Mouse (Mus musculus): Measurements from ENCODE around the gene Adcy4.

Adcy4 gene

DNA sequence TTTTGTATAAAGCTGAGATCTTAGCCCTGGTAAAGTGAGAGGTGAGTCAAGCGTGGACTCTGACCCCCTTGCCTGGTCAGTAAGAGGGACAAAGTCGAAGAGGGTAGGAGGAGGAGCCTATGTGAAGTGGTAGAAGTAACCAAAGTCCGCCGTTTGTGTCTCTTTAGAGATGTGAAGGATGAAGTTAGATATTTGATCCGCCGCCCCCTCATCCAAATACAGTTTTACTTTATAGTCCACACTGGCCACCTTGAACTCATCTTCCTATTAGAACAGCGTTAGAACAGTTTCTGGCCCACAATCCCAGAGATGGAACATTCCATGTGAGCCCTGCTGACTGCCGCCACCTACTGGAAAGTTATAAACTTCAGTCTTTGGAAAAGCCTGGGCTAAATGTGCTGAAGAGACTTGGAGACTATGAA, 25.5 kb downstream of the Adcy4 start, which contains the start of gene Cideb:
Gene Cideb, minus strand, starts transcription at position 96 of the 422 bp plus-strand sequence.
- CTCF ChIA-PET: no interaction called here

DNA sequence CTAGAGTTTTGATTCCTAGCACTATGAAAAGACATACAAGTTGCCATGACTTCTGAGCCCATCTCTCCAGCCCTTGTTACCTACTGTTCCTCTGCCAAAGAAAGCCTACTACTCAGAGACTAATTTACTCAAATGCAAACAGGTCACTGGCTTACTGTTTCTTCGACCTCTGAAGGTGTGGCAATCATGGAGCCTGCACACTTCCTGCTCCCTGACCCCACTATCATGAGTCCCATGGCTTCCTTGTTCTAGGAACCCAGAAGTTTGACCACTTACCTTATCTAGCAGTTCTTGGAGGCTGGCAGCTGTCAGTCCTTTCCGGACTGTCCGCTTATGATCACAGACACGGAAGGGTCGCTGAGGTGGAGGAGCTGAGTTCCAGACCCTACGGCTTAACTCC, 26.3 kb downstream of the Adcy4 start:
- CTCF ChIA-PET: no interaction called here

DNA sequence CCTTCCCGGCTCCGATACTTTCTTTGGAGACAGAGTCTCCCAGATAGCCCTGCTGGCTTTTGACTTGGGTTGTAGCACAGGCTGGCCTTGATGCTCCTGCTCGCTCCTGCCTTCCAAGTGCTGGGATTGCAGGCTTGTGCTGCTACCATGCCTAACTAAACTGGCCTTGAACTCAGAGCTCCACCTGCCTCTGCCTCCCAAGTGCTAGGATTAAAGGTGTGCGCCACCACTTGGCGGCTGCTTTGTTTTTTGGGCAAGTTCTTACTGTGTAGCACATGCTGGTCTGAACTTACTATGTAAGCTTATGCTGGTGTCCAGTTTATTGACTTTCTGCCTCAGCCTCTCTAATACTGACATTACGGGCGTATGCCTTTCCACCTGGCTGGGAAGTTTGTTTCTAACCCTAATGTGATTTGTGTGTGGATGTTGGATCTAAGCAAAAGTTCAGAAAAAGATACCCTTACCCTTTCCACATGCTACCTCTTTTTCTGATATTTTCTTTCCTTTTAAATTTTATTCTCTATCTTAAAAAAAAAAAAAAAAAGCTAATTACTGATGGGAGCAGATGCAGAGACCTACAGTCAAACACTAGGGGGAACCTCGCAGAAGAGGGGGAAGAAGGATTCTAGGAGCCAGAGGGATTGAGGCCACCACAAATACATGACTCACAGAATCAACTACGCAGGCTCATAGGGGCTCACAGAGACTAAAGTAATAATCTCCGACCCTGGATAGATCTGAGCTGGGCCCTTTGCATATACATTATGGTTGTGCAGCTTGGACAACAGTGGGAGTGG, 36.6 kb downstream of the Adcy4 start:
- CTCF ChIA-PET: interaction anchor here (0.5 to 0.6 kb wide), 2 partner anchors 188 to 1234 kb away, joined by 3 to 4 read pairs; no protein-coding TSS in a partner anchor

DNA sequence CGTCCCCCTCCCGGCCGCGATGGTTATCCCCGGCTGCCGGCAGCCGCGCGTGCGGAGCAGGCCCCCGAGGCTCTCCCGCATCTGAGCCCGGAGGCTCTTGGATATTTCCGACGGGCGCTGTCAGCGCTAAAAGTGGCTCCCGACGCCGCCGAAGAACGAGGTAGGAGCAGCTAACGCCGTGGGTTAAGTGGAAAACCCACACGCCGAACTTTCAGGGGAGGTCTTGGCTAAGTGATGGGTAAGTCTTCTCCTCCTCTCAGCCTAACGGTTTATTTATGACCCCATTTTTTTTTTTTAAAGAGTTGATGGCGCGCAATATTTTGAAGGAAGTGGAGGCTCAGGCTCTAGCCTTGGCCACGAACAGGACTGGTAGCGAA, 38.0 kb downstream of the Adcy4 start:
- CTCF ChIA-PET: interaction anchor here (0.9 kb wide), 1 partner anchor 101 kb away, joined by 6 read pairs; no protein-coding TSS in a partner anchor

- CTCF ChIA-PET: interaction anchor here (0.6 to 0.9 kb wide), 2 partner anchors 101 to 111 kb away, joined by 3 to 6 read pairs; no protein-coding TSS in a partner anchor
Observed at GRCm38 (mm10) chr14:55745180-55745860, 38.6 kb downstream of the Adcy4 start, which contains the start of the genes Dhrs1 and Nop9. Gene Dhrs1, minus strand, starts transcription at chr14:55745690. Gene Nop9, plus strand, starts transcription at chr14:55745693.

DNA sequence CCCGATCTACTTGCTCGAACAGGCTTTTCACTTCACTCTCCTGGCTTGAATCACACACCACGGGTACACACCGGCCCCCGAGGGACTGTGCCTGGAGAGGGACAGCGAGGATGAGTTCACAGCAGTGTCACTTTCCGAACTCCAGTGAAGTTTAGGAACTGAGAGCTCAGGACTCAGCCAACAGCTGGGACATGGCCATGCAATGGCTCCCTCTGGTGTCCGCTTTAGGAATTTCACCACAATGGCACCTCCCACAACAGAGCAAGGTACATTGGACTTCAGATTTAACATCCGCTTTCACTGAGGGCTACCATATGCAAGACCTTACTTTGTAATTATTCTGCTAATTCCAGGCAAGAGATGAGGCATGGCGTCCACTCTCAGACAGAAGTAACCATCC, 40.2 kb downstream of the Adcy4 start:
- CTCF ChIA-PET: interaction anchor here (0.6 to 1.0 kb wide), 3 partner anchors 20 to 58 kb away, joined by 3 to 14 read pairs (median 4); no protein-coding TSS in a partner anchor

DNA sequence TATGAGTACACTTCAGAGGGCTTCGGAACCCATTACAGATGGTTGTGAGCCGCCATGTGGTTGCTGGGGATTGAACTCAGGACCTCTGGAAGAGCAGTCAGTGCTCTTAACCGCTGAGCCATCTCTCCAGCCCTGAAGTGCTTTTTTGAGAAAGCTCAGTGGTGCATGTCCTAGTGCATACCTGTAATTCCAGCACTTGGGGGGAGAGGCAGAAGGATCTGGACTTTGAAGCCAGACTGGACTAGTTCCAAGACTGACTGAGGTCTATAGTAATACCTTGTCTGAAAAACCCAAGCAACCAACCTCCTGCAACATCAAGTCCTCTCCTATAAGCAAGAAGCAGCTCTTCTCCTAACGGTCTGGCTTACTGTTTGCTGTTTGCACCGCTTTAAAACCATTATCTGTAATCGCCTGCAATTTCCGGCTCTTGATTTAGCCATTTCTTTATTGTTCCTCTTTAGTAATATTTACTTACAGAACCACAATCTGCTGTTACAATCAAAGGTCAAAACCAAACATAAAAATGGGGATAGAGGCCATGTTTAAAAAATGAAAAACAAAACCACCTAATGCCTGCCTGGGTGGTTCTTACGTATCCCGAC, 46.7 kb downstream of the Adcy4 start:
- CTCF ChIA-PET: no interaction called here

GRCm38 (mm10) chr14:55735758-55736157, 48.1 kb downstream of the Adcy4 start:
- CTCF ChIA-PET: no interaction called here

DNA sequence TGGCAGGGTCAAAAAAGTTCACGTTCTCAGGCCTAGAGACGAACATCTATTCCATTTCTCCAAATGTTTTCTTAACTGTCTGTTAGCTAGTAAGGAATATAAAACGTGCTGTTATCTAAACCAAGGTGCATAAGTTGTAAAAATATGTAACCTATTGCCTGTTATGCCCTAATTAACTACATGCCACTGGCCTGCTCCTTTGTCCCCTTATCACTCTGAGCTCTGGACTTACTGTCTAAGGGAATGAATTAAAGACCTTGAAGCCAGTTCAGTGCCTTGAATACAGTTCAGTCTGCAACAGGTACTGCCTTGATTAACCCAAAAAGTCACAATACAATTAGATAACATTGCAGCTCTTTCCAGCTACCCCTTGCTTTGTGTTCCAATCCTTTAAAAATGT, 48.6 kb downstream of the Adcy4 start:
- CTCF ChIA-PET: no interaction called here

DNA sequence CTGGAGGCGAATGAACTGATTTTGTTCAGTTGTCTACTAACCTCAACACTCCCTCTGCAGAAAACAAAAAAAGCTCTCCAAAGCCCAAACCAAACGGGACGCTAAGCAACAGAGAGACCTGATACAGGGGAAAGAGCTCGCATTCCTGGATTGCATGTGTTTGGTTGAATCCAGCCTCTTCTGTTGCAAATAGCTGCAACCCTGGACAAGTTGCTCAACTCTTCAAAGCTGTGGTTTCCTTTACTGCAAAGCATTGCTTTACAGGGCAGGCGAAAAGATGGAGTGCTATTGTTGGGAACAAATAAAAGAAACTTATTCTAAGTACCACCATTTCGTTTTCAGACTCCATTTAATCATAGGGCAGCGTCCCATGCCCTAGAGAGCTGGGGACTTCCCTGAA, 49.0 kb downstream of the Adcy4 start:
- CTCF ChIA-PET: no interaction called here

GRCm38 (mm10) chr14:55733889-55734288, 50.0 kb downstream of the Adcy4 start:
- CTCF ChIA-PET: no interaction called here

GRCm38 (mm10) chr14:55730531-55731032, 53.3 kb downstream of the Adcy4 start:
- CTCF ChIA-PET: interaction anchor here (1.1 kb wide), 1 partner anchor 10 kb away, joined by 3 read pairs; no protein-coding TSS in a partner anchor

DNA sequence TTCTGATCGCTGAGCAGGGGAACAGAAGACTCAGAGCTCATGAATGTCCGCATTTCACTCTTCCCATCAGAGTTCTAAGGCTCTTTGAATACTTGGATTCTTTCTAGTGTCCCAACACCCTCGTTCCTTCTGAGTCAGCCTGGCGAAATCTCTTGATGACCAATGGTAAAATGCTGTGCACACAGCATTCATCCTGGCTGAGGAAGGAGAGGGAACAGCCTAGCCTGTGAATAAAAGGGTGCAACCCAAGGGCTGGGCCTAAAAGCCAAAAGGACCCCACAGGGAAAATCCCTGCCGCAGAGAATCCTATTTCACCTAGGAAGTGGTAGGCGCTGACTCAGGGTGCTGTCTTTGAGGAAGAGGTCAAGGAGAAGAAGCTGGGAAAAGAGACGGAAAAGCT, 53.8 kb downstream of the Adcy4 start:
- CTCF ChIA-PET: interaction anchor here (1.1 kb wide), 1 partner anchor 9 kb away, joined by 3 read pairs; no protein-coding TSS in a partner anchor

DNA sequence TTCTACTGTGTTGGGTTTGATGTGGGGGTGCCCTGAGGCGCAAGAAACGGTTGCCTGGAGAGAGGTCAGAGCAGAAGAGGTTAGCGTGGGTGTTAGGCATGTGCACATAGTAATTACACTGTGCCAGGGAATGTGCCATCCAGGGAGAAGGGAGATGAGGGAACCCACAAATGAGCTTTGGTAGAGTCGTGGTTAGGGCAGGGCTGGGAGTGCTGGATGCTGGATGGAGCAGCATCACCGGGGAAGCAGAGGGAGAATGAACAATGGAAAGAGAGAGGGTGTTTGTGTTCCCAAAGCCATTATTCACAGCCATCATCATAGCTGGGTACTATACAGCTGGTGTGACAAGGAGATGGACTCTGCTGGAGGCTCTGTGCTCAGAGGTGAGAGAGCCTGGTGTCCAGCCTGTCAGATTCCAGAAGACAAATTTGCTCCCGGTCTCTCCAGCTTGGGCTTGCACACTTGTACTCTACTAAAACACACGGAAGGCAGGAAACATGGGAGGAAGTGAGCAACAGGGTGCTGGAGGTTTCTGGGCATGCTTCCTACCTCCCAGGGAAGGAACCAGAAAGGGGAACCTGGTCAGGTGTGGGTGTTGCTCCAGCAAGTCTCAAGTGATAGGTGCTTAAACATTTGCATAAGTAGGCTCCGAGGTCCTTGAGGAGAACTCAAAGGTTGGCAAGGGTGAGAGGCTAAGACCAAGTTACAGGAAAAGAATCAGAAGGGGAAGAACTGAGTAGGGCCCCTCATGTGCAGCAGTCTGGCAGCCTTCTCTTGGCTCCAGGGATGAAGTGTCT, 55.8 kb downstream of the Adcy4 start:
- CTCF ChIA-PET: no interaction called here

DNA sequence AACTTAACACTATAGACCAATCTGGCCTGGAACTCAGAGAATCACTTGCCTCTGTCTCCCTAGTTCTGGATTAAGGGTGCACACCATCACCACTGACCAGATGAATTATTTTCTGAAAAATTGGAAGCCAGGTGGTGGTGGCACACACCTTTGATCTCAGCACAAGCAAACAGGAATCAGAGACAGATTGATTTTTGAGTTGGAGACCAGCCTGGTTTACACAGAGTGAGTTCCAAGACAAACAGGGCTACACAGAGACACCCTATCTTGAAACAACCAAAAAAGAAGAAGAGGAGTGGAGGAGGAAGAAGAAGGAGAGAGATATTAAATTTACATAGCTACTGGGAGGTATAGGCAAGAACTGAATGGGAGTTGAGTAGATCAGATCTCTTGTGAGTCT, 57.6 kb downstream of the Adcy4 start:
- CTCF ChIA-PET: no interaction called here

DNA sequence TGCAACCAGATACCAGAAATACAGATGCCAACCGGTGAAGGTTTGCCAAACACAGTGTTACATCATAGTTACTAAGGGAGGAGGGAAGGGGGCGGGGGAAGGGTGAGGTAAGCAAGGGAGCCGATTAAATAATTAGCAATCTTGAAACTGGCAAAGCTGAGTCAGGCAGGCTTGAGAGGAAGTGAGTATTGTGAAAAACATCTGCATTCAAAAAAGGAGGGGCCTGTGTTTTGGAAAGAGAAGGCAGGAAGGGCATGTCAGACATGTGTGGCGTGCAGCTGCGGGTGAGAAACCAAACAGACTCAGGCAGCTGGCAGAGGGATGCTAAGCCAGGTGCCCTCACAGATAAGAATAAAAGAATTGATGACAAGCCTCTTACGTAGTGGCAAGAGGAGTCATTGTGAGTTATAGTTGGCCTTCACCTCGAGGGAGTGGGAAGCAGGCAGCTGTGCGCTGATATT, 59.5 kb downstream of the Adcy4 start:
- CTCF ChIA-PET: interaction anchor here (1.0 kb wide), 1 partner anchor 19 kb away, joined by 4 read pairs; no protein-coding TSS in a partner anchor

GRCm38 (mm10) chr14:55723433-55723832, 60.5 kb downstream of the Adcy4 start:
- CTCF ChIA-PET: interaction anchor here (0.8 to 1.0 kb wide), 2 partner anchors 20 to 50 kb away, joined by 3 to 4 read pairs; no protein-coding TSS in a partner anchor

- CTCF ChIA-PET: interaction anchor here (0.6 kb wide), 1 partner anchor 53 kb away, joined by 3 read pairs; no protein-coding TSS in a partner anchor
Observed at GRCm38 (mm10) chr14:55722438-55722945, 61.4 kb downstream of the Adcy4 start.

GRCm38 (mm10) chr14:55721700-55722437, 62.0 kb downstream of the Adcy4 start, which contains the start of gene Rabggta:
Gene Rabggta, minus strand, starts transcription at chr14:55722263.
- CTCF ChIA-PET: no interaction called here

DNA sequence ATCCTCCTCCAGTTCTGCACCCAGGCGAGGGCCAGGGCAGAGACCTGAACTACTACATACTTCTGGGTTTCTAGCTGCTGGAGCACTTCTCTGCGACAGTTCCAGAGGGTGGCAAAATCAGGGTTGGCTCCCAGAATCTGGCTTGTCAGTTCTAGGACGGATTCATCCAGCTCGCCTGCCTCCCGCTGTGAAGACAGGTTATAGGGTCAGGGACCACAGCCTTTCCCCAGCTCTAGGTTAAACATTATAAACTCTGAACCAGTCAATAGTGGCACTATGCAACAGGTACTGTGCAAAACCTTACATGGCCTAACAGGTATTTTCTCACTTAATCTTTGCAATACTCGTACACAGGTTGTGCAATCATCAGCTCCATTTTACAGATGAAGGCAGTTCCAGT, 62.8 kb downstream of the Adcy4 start:
- CTCF ChIA-PET: interaction anchor here (0.6 kb wide), 1 partner anchor 9 kb away, joined by 3 read pairs; no protein-coding TSS in a partner anchor

Data from spleen, embryonic (tissue).